Mouse (Mus musculus) intestine, embryonic 16.5 days (tissue): Measurements from ENCODE around the gene Gm20458. TPM values are rescaled to one million over a fixed set of nuclear protein-coding genes. Genes with fewer than 3 reads are reported as not detected.
A peak's percentile ranks its signal among the peaks of the same experiment; 100 is the strongest.

Experiments
- ATAC-seq: fragments of 200-750 bp; cut with Nextera tagmentation; 2 replicates; pipeline ENCODE4 v1.8.0; 2017; ENCODE audit warnings: moderate TSS enrichment, moderate library complexity
- H3K27ac ChIP-seq: fragments of 300-500 bp; sonication (generic); 2 replicates; pipeline ENCODE4 v1.5.1; 2014; ENCODE audit warnings: mild to moderate bottlenecking, low read length
- H3K27me3 ChIP-seq: fragments of 300-500 bp; sonication (generic); replicated peaks from 2 replicates; pipeline ENCODE4 v1.6.1; 2014; ENCODE audit warnings: low read length, control low read depth, mixed read lengths; ENCODE audit not compliant: control insufficient read depth, insufficient read depth
- H3K36me3 ChIP-seq: fragments of 300-500 bp; sonication (generic); 2 replicates; pipeline ENCODE4 v1.6.1; 2014; ENCODE audit warnings: low read length, control low read depth; ENCODE audit not compliant: control insufficient read depth, insufficient read depth
- H3K4me1 ChIP-seq: fragments of 300-500 bp; sonication (generic); 2 replicates; pipeline ENCODE4 v1.6.1; 2014; ENCODE audit warnings: low read length, control low read depth, mixed read lengths; ENCODE audit not compliant: control insufficient read depth, insufficient read depth
- H3K4me2 ChIP-seq: fragments of 300-500 bp; sonication (generic); 2 replicates; pipeline ENCODE4 v1.6.1; 2014; ENCODE audit warnings: low read depth, low read length, control low read depth
- H3K4me3 ChIP-seq: fragments of 300-500 bp; sonication (generic); 2 replicates; pipeline ENCODE4 v1.5.1; 2014; ENCODE audit warnings: mild to moderate bottlenecking, low read length
- H3K9ac ChIP-seq: fragments of 300-500 bp; sonication (generic); 2 replicates; pipeline ENCODE4 v1.6.1; 2014; ENCODE audit warnings: low read depth, low read length
- H3K9me3 ChIP-seq: fragments of 300-500 bp; sonication (generic); 2 replicates; pipeline ENCODE4 v1.6.1; 2016; ENCODE audit warnings: low read length, control low read depth; ENCODE audit not compliant: control insufficient read depth
- WGBS: fragments of 180-500 bp; shearing (Covaris S2); extraction: QIAGEN DNeasy Blood & Tissue Kit; methylation state at CpG from one replicate; pipeline ENCODE4 v1.1.7; 2014; 5-methylcytosine and 5-hydroxymethylcytosine counted together
- polyA plus RNA-seq: library from polyadenylated mRNA; unstranded; fragments of >200 nt; fragmentation: Nextera tagmentation; extraction: Ambion mirVana; gene quantifications from 2 replicates; pipeline ENCODE4 v1.2.1, GENCODE M21; 2015

Gm20458 gene
- polyA plus RNA-seq, 1 experiment from 2014 or later: 11.9 TPM

DNA sequence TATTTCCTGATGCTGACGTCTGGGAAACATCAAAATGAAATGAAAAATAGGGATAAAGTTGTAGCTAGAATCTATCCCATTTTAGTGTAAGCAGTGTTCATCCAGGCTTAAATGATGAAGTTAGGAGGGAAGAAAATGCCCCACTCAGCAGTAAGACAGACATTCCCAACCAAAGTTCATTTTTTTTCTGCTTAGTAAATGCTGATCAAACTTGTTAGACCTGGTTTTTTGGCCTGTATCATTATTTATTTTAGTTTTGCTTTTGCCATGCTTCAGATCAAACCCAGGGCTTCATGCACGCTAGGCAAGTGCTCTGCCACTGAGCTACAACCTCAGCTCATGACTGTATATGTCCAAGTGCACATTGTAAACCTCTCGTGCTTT, 14.7 kb upstream of the Gm20458 start:
- WGBS: 74% methylated on average over 3 of the region's 3 CpGs
- Histone ChIP-seq H3K9ac (no peak overlapping the region), H3K27me3 (no peaks in the 10 kb centered on the region), H3K36me3 (no peaks in the 10 kb centered on the region), H3K4me3 (no peak overlapping the region), H3K27ac (no peak overlapping the region), H3K9me3 (no peaks in the 10 kb centered on the region), H3K4me1 (peaks cover 11% of the 10 kb centered on the region), H3K4me2 (no peak overlapping the region)
- no peak for ATAC-seq

DNA sequence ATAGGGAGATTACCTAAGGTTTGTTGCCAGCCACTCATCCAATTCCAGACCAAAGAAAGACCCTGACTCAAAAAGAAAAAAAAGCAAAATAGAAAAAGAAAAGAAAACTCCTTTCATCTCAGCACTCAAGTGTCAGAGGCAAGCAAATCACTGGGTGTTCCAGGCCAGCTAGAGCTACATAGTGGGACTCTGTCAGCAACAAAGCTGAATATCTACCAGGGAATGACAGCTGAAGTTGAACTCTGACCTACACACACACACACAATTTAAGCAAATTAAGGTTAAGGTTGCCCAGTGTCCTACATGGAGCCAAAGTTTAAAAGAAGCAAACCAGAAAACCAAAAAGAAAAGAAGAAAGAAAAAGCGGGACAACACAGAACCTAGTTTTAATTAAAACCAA, 12.6 kb upstream of the Gm20458 start:
- ATAC-seq: no peak
- H3K9ac ChIP-seq: no peak overlapping the region
- no peaks in the 10 kb centered on the region for H3K27me3 ChIP-seq
- H3K4me1 ChIP-seq: peaks cover 15% of the 10 kb centered on the region
- no peaks in the 10 kb centered on the region for H3K36me3 ChIP-seq
- 100% methylated on average over 1 of the region's 1 CpGs for WGBS
- no peak overlapping the region for H3K4me3 ChIP-seq
- H3K4me2 ChIP-seq: no peak overlapping the region
- H3K27ac ChIP-seq: no peak overlapping the region
- H3K9me3 ChIP-seq: no peaks in the 10 kb centered on the region

DNA sequence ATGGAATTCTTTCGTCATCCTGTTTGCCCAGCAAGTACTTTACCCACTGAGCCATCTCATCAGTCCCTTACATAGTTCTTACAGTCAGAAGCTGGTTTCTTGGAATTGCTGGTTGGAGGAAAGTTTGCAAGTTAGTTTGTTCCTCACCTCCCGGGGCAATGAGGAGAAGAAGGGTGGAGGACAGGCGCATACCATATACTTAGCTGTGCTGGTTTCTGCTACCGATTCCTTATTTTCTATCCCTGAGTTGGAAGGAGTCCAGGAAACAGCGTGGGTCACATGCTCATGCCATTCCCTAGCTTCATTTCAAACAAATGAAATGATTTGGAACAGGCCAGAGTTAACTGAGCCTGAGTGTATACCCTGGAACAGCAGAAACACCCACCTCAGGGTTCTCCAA, 11.8 kb upstream of the Gm20458 start:
- WGBS: 56% methylated on average over 5 of the region's 5 CpGs
- no peaks in the 10 kb centered on the region for H3K27me3 ChIP-seq
- H3K36me3 ChIP-seq: no peaks in the 10 kb centered on the region
- no peak overlapping the region for H3K9ac ChIP-seq
- H3K4me1 ChIP-seq: peaks cover 16% of the 10 kb centered on the region
- no peaks in the 10 kb centered on the region for H3K9me3 ChIP-seq
- no peak overlapping the region for H3K4me2 ChIP-seq
- H3K27ac ChIP-seq: no peak overlapping the region
- 0 out of 2 replicates have a peak, but pooled peaks have one; percentile 13 for ATAC-seq
- H3K4me3 ChIP-seq: no peak overlapping the region

DNA sequence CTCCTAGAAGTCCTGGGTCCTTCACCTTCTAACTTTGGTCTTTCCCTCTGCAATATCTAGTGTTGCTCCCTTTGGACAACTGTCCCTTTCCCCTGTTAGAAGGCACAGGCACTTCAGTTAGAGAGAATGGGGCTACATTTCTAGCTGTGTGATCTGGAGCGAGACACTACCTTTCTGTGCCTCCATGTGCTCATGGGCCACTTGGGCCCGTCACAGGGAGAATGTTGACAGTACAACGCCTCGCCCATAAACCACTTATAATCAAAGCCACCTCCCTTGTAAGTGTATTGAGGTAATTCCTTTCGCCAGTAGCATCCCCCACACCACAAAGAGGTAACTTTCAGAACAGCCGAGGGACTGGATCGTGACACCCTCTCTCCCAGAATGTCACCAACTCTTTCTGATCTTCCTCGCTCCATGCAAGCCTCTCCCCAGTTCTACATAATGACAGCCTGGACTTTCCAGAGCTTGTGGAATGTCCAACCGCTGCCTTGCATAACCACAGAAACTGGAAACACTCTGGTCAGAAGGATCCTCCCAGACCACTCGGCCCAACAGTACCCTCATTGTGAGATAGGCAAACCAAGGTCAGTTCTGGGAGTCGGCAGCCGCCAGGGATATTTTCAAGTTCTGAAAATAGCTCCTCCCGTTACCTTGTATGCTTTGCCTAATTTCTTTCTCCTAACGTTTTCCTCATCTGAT, 11.3 kb upstream of the Gm20458 start:
- Histone ChIP-seq H3K27ac (no peak overlapping the region), H3K27me3 (no peaks in the 10 kb centered on the region), H3K4me1 (peaks cover 21% of the 10 kb centered on the region), H3K36me3 (no peaks in the 10 kb centered on the region), H3K9ac (no peak overlapping the region), H3K4me2 (no peak overlapping the region), H3K4me3 (no peak overlapping the region), H3K9me3 (no peaks in the 10 kb centered on the region)
- 66% methylated on average over 14 of the region's 14 CpGs for whole genome bisulfite sequencing
- ATAC-seq: peak; percentile 54

DNA sequence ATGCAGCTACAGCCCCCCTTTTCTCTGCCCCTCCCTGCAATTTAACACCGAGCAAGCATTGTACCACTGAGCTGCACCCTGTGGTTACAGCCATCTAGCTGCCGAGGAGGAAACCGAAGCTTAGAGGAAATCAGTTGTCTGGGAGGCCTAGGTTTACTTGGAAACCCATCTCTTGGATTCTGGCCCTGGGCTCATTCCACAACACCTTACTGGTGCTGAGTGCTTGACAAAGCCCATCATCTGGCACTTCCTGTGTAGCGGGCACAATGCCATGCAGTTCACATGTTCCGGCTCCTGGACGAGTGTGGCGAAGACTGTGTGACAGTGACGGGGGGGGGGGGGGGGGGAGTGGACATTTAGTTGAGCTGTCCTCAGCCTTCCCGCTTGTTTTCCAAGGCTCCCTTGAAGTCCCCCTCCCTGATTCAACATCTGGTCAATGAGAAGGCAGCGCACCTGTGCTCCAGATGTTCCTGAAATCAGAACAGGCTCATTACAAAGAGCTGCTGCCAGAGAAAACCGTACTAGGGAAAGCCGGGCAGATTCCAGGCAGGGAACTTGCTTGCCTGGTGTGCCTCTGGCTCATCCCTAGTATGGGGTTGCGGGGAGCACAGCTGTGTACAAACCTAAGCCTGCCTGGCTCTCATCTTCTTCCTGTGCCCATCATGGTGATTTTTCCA, 8.6 kb upstream of the Gm20458 start:
- H3K9me3 ChIP-seq: no peaks in the 10 kb centered on the region
- no peaks in the 10 kb centered on the region for H3K36me3 ChIP-seq
- WGBS: 51% methylated on average over 13 of the region's 13 CpGs
- H3K9ac ChIP-seq: no peak overlapping the region
- H3K27ac ChIP-seq: no peak overlapping the region
- H3K4me2 ChIP-seq: no peak overlapping the region
- no peaks in the 10 kb centered on the region for H3K27me3 ChIP-seq
- no peak overlapping the region for H3K4me3 ChIP-seq
- H3K4me1 ChIP-seq: peaks cover 43% of the 10 kb centered on the region
- no peak for ATAC-seq

DNA sequence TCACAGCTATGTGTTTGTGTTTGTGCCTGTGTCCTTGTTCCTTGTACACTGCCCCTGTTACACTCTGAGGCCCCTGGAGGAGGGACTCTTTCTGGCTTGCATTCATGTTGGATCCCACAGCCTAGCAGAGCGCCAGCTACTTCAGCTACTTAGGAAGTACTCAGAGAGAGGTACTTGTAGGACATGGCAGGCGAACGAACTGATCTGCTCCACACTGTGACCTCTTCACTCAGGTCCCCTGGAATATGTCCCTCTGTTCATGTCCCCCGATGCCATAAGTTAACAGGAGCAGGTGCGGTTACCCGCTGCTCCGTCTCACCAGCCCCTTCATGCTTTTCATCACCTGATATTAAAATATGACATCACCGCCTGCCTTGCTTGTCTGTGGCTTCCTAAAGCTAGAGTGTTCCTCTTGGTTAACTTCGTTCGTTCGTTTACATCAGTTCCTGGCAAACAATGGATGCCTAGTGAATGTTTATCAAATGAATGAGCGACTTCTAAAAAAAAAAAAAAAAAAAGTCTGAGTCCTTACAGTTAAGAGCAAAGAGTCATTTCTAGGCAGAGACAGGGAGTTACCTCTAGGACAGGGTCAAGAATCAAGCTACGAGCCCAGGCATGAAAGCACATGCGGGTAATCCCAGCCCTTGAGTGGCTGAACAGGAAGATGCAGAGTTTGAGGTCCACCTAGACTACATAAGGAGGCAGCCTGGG, 7.6 kb upstream of the Gm20458 start:
- H3K9ac ChIP-seq: no peak overlapping the region
- no peaks in the 10 kb centered on the region for H3K27me3 ChIP-seq
- H3K4me3 ChIP-seq: no peak overlapping the region
- no peak for ATAC-seq
- no peaks in the 10 kb centered on the region for H3K9me3 ChIP-seq
- H3K4me1 ChIP-seq: peaks cover 43% of the 10 kb centered on the region
- 73% methylated on average over 14 of the region's 14 CpGs for WGBS
- no peaks in the 10 kb centered on the region for H3K36me3 ChIP-seq
- H3K4me2 ChIP-seq: no peak overlapping the region
- no peak overlapping the region for H3K27ac ChIP-seq

DNA sequence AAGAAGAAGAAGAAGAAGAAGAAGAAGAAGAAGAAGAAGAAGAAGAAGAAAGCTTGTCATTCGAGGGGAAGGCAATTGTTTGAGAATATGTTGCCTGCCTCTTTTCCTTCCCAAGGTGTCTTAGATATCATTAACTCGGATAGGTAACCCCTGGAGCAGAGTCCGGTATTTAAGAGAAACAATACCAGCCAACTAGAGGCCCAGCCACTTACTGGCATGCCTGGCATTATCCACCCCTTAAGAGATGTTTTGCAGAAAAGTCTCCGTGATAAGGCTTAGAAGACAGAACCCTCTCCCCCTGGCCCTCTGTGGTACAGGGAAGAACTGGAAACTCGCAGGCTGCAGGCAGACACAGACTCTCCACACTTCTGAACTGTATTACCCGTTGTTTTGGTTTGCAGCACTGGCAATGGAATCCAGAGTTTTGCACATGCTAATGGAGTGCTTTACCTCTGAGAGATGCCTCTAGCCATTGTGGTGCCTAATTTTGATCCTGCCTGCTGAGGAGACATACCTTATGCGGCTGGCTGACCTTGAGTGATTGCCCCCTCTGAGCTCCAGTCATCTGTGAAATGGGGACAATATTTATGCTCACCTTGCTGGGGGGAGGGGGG, 6.8 kb upstream of the Gm20458 start:
- Histone ChIP-seq H3K9ac (no peak overlapping the region), H3K4me3 (no peak overlapping the region), H3K36me3 (no peaks in the 10 kb centered on the region), H3K9me3 (no peaks in the 10 kb centered on the region), H3K27me3 (no peaks in the 10 kb centered on the region), H3K4me1 (peaks cover 42% of the 10 kb centered on the region), H3K27ac (no peak overlapping the region), H3K4me2 (no peak overlapping the region)
- no peak for ATAC-seq
- WGBS: 67% methylated on average over 7 of the region's 7 CpGs

DNA sequence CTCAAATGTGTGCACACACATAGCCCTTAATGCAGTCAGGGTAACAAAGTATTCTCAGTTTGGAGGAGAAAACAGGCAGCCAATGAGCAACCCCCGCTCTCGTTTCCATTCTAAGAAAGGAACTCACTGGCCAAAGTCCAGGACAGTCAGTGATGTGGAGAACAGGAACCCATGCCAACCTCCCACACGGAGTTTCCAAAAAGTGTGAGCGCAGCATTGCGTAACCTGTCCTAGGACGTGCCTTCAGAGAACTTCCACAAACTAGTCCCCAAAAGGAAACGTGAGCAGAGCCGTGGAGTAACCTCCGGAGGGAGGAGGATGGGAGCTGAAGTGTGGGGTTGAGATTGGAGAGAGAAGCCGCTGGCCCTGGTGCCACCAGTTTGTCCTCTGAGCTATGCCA, 5.9 kb upstream of the Gm20458 start:
- 56% methylated on average over 10 of the region's 10 CpGs for WGBS
- no peaks in the 10 kb centered on the region for H3K36me3 ChIP-seq
- H3K27me3 ChIP-seq: no peaks in the 10 kb centered on the region
- H3K9me3 ChIP-seq: no peaks in the 10 kb centered on the region
- H3K9ac ChIP-seq: no peak overlapping the region
- no peak for ATAC-seq
- H3K4me1 ChIP-seq: peaks cover 35% of the 10 kb centered on the region
- H3K4me3 ChIP-seq: no peak overlapping the region
- H3K27ac ChIP-seq: peak overlapping the region; percentile 55; the same call in 1 of the 2 replicates
- no peak overlapping the region for H3K4me2 ChIP-seq

DNA sequence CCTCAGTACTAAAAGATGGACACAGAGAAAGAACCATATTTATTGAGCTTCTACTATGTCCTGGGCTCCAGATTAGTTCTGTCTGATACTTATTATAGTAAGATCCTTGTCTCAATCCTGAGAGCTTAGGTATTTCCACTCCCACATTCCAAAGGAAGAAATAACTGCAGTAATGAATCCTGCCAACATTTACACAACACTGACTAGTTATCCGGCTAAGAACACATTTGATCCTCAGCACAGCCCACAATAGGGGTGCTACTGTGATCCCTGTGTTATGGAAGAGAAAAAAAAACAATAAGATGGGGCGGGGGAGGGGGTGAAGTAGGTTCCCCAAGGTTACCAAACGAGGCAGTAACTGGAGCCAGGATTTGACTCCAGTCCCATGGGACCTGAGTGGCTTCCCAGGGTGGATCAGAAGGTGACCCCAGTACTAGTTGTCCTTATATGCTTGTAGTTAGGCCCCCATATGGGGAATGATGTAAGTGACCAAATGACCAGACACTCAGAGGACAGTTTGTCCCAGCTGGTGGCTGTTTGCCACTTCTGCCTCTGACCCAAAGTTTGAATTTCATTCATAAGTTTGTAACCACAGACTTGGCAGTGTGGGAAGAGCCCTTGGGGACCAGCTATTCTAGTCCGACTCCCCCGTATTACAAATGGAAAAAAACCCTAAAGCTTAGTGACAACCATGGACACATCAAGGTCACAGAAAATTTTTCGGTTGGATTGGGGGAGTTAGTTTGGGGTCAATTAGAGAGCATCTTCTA, 5.2 kb upstream of the Gm20458 start:
- Histone ChIP-seq H3K4me1 (peaks cover 35% of the 10 kb centered on the region), H3K4me2 (no peak overlapping the region)
- 65% methylated on average over 6 of the region's 6 CpGs for WGBS

More for the DNA sequence above, 5.2 kb upstream of the Gm20458 start:
- Histone ChIP-seq H3K27ac (no peak overlapping the region), H3K4me3 (no peak overlapping the region), H3K9me3 (no peaks in the 10 kb centered on the region), H3K27me3 (no peaks in the 10 kb centered on the region), H3K9ac (no peak overlapping the region), H3K36me3 (no peaks in the 10 kb centered on the region)
- ATAC-seq: no peak
